8 mouse cellular contexts compared by ENCODE assay signal in the genomic region with DNA sequence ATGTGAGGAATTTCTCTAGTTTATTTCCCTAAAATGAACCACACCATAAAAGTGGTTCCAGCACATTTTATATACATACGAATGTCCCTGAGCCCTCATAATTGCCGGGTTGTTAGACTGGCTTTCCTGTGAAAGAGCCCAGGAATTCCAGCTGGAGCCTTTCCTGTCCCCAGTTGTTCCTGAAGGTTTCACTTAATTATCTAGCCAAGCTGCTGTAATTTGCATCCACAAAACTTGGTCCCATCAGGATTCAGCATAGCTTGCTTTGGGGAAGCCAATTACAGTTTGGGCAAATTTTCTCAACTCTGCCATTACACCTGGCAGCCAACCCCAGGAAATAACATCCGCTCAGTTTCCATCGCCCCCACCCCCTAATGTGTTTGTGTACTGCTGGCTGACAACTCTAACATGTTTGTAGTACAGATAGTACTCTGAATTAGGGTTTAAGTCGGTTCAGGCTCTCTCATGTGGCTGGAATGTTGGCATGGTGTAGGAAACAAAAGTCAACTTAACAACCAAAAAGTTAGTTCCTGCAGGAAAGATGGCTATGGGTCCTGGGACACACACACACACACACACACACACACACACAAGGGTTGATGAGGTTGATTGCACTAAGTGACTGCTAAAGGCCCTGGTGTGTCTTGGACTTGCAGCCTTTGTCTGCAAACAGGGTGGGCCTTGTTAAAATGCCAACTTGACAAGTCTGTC. TPM values are rescaled to one million over a fixed set of nuclear protein-coding genes. Genes with fewer than 3 reads are reported as not detected.
DNase-seq lines count a peak whose midpoint lies in the region; ATAC-seq and TF ChIP-seq lines count a peak whose summit lies in the region.

No protein-coding gene starts in this region.

- H3K4me3 ChIP-seq in lung, postnatal 0 days (ENCODE audit: low read depth, low read length): no peak overlapping the region

- WGBS in lung, postnatal 0 days: 52% methylated on average over 5 of the region's 5 CpGs

- no peaks in the 10 kb centered on the region for H3K36me3 ChIP-seq in lung, postnatal 0 days (ENCODE audit: insufficient read depth, low read length)

- H3K4me2 ChIP-seq in lung, postnatal 0 days (replicated peaks; ENCODE audit: low read depth, low read length): no peak overlapping the region

- H3K9ac ChIP-seq in lung, postnatal 0 days (replicated peaks; ENCODE audit: low read depth): no peak overlapping the region

- no peaks in the 10 kb centered on the region for H3K9me3 ChIP-seq in lung, postnatal 0 days (ENCODE audit: low read length)

- 0 out of 2 replicates have a peak, but pooled peaks cover 3% of the 10 kb centered on the region for H3K4me1 ChIP-seq in lung, postnatal 0 days (ENCODE audit: insufficient read depth, low read depth, low read length)

- ATAC-seq in lung, postnatal 0 days: peak; percentile 91
- no peak for ATAC-seq in megakaryocyte, adult 5-6 weeks (ENCODE audit: poor library complexity, severe bottlenecking)
- ATAC-seq in cerebellum, adult (ENCODE audit: insufficient number of reproducible peaks, low FRiP score, low TSS enrichment): no peak

- peak overlapping the region; percentile 43 for H3K27ac ChIP-seq in lung, postnatal 0 days (ENCODE audit: low read length)

- peak; percentile 86 for TF ChIP-seq EP300 in lung, postnatal 0 days (IDR thresholded peaks at IDR 0.05)

- TF ChIP-seq CTCF in lung, postnatal 0 days (IDR thresholded peaks at IDR 0.05): no peak

- DNase-seq in urinary bladder, postnatal 14 days (ENCODE audit: low spot score): peak; percentile 42
- DNase-seq in urinary bladder, postnatal 25 days (ENCODE audit: low spot score): no peak
- DNase-seq in heart, postnatal 4 days: peak; percentile 24
- DNase-seq in lung, postnatal 0 days (ENCODE audit: low spot score): peak; percentile 88
- no peak for DNase-seq in adrenal gland, postnatal 25 days
- no peak for DNase-seq in adrenal gland, postnatal 10 days

- no peaks in the 10 kb centered on the region for H3K27me3 ChIP-seq in lung, postnatal 0 days (replicated peaks; ENCODE audit: insufficient read depth, low read length)

RNA-seq across cellular contexts. Expression of gene N6amt1, which starts 34.3 kb away (rescaled TPM):
- total RNA-seq in heart, postnatal 4 days (2021): 10 to 100 TPM; 29.1 to 31.5 TPM
- polyA plus RNA-seq in lung, postnatal 0 days (2015; fragmentation: Nextera tagmentation; extraction: Ambion mirVana): 20.0 and 23.4 TPM in 2 replicates
- total RNA-seq in adrenal gland, postnatal 25 days (2021): 24.4 and 26.9 TPM in 2 replicates
- 9.1 and 9.5 TPM in 2 replicates for total RNA-seq in megakaryocyte, adult 5-6 weeks (2015)
- 6.3 and 6.9 TPM in 2 replicates for total RNA-seq in megakaryocyte, adult 5-6 weeks (2017)
- total RNA-seq in adrenal gland, postnatal 10 days (2021): 10 to 100 TPM; 21.2 to 24.5 TPM

Comparison
In these comparisons a context has a peak if more than half of its experiments do, and no peak if none do; other contexts are left out.
1. DNase-seq: peak in urinary bladder, postnatal 14 days (single experiment), heart, postnatal 4 days (single experiment) and lung, postnatal 0 days (single experiment); none in urinary bladder, postnatal 25 days (single experiment), adrenal gland, postnatal 25 days (single experiment) and adrenal gland, postnatal 10 days (single experiment).